Mouse (Mus musculus) CH12.LX (cell line): Measurements from ENCODE around the gene H2-T24.
"Not testable (repeated sequence)": the region's sequence is repeated elsewhere in the genome, so short reads cannot be mapped to it uniquely, and the experiment has no call there.

Experiments
- CHD2 ChIP-seq: IDR thresholded peaks from 2 replicates; pipeline ENCODE4 v1.6.1; 2011; ENCODE audit warnings: low read length, improper control_type of control experiment
- CTCF ChIP-seq, 2 experiments: IDR thresholded peaks in 1 of 2; conservative IDR thresholded peaks in 1 of 2; 2 replicates each; pipeline ENCODE4 v1.5.1; 2011 to 2012; ENCODE audit warnings: low read depth in 2 of 2, low read length in 2 of 2, improper control_type of control experiment in 1 of 2, inconsistent platforms in 1 of 2, mild to moderate bottlenecking in 1 of 2, moderate library complexity in 1 of 2
- E2F4 ChIP-seq: IDR thresholded peaks from 2 replicates; pipeline ENCODE4 v1.6.1; 2011; ENCODE audit warnings: low read depth, low read length, improper control_type of control experiment; ENCODE audit not compliant: insufficient replicate concordance
- EP300 ChIP-seq: IDR thresholded peaks from 2 replicates; pipeline ENCODE4 v1.6.1; 2011; ENCODE audit warnings: low read length, improper control_type of control experiment
- JUND ChIP-seq: conservative IDR thresholded peaks from 2 replicates; pipeline ENCODE4 v1.6.1; 2011; ENCODE audit warnings: low read depth, low read length, improper control_type of control experiment
- MAX ChIP-seq: IDR thresholded peaks from 2 replicates; pipeline ENCODE4 v1.6.1; 2011; ENCODE audit warnings: low read length, improper control_type of control experiment
- MAZ ChIP-seq: IDR thresholded peaks from 2 replicates; pipeline ENCODE4 v1.6.1; 2012; ENCODE audit warnings: low read depth, mild to moderate bottlenecking, inconsistent platforms, low read length, improper control_type of control experiment, moderate library complexity
- POLR2A ChIP-seq: IDR thresholded peaks from 2 replicates; pipeline ENCODE4 v1.6.1; 2011; ENCODE audit warnings: low read depth, mild to moderate bottlenecking, improper control_type of control experiment, low read length
- SIN3A ChIP-seq: IDR thresholded peaks from 2 replicates; pipeline ENCODE4 v1.6.1; 2012; ENCODE audit warnings: low read length, improper control_type of control experiment, inconsistent platforms
- TBP ChIP-seq: conservative IDR thresholded peaks from 2 replicates; pipeline ENCODE4 v1.6.1; 2011; ENCODE audit warnings: low read depth, low read length, improper control_type of control experiment
- TCF12 ChIP-seq: IDR thresholded peaks from 2 replicates; pipeline ENCODE4 v1.6.1; 2014; ENCODE audit warnings: low read depth, mild to moderate bottlenecking, inconsistent platforms, low read length, improper control_type of control experiment
- USF2 ChIP-seq: conservative IDR thresholded peaks from 2 replicates; pipeline ENCODE4 v1.6.1; 2011; ENCODE audit warnings: low read depth, low read length, improper control_type of control experiment

DNA sequence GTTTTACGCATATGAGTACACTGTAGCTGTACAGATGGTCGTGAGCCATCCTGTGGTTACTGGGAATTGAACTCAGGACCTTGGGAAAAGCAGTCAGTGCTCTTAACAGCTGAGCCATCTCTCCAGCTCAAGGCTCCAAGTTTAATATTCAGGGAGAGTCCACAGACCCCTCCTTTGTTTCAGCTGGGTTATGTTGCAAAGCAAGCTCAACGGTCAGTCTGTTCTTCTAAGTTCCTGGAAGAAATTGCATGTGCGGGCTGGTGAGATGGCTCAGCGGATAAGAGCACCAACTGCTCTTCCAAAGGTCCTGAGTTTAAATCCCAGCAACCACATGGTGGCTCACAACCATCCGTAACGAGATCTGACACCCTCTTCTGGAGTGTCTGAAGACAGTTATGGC lies 16.0 kb downstream of the H2-T24 start:
- not testable (repeated sequence) for TF ChIP-seq MAZ; JUND; TCF12; POLR2A; TBP; CTCF (conservative IDR thresholded peaks at IDR 0.05 in 1 of 2, IDR thresholded peaks at IDR 0.05 in 1 of 2; ENCODE audit: low read depth in 2 of 2, low read length in 2 of 2); MAX; EP300; SIN3A; USF2; CHD2; E2F4
